Mouse (Mus musculus): Measurements from ENCODE around the gene Tmem262. TPM values are rescaled to one million over a fixed set of nuclear protein-coding genes. Genes with fewer than 3 reads are reported as not detected.

Tmem262 gene
- total RNA-seq, 2 experiments from 2014 or later: not detected

DNA sequence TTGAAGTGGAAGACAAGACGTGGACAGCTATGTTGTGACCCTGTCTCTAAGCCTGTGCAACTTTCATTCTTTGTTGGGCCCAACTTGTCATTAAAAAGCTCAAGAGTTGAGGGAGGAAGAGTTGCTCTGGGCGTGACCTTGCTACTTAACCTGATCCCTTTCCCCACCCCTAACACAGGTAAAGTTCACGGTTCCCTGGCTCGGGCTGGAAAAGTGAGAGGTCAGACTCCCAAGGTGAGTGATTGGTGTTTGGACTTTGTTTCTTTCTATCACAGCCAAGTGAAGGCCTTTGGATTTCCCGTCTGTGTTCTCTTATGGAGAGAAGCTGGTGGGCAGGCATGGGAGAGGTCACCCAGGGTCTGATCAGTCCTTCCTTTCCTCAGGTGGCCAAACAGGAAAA is 20.9 kb upstream of the Tmem262 start:
- DNase-seq (ENCODE audit: low spot score in 2 of 2): no peak

- DNase-seq (ENCODE audit: low spot score in 2 of 2): peak; percentile 94 to 95
Observed at GRCm38 (mm10) chr19:6061021-6061533, 18.8 kb upstream of the Tmem262 start, which contains the start of gene Znhit2. Gene Znhit2 (plus strand): TSS chr19:6061192.

GRCm38 (mm10) chr19:6061641-6062302 is 18.1 kb upstream of the Tmem262 start:
- DNase-seq (ENCODE audit: low spot score in 2 of 2): peak; percentile 26 to 43

DNA sequence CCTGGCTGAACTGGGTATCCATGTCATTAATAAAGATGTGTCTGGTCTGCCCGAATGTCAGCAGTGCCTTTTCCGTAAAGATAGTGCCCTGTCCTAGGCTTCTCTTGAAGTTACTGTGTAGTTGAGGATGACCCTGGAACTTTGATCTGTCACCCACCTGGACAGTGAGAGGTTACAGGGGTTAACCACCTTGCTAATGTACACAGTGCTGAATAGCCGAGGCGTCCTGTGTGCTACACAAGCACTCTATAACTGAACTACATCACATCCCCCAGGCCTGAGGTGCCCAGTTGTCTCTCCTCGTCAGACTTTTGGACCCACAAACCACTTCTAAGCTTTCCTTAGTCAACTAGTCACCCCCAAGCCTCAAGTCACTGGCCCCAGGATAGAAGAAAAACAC is 17.4 kb upstream of the Tmem262 start:
- DNase-seq (ENCODE audit: low spot score in 2 of 2): no peak

DNA sequence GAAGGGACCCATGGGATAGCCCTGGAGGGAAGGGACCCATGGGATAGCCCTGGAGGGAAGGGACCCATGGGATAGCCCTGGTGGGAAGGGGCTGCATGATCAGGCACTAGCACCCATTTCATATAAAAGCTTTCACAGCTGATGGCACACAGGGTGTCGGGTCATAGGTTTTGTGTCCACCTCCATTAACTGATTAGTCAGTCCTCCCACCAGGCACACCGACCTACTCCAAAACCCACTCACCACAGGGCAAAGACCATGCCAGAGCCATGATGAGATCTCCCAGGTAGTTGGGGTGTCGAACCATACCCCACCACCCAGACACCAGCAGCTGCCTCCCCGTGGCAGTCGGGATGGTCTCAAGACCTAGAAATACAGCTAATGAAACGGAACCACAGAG is 16.8 kb upstream of the Tmem262 start:
- no peak for DNase-seq (ENCODE audit: low spot score in 2 of 2)

- DNase-seq (ENCODE audit: low spot score in 2 of 2): no peak
Observed at GRCm38 (mm10) chr19:6066571-6066970, 13.3 kb upstream of the Tmem262 start.

DNA sequence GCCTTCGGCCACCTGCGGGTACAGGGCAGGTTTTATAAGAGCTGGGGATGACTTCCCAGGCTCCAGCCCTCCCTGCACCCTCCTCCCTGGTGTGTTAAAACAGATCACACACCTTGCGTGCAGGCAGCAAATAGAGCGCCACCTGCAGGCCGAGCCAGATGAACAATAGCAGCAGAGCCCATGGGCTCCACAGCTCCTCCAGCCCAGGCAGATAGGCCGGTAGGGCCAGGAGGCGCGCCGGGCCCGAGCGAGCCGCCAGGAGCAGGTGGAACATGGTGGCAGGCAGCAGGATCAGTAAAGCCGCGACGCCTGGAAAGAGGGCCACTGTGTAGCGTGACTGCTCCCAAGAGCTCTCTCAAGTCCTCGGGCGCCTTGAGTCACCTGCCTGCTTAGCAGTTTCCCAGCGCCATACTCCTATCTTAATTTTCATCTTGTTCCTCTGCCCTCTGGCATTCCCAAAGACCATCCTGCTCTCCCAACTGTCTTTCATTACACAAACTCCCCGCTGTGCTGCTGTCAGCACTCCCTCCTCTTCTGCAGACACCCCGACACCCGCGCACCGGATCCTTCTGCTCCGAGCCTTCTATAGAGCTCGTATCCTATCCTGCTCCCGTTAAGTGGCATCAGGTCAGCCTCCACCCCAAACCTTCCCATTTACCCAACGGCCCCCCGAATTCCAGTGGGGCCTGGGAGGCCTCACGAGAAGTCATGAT is 12.7 kb upstream of the Tmem262 start:
- peak; percentile 82 to 87 for DNase-seq (ENCODE audit: low spot score in 2 of 2)

GRCm38 (mm10) chr19:6067724-6068415 is 12.0 kb upstream of the Tmem262 start, which contains the start of gene Tm7sf2:
Gene Tm7sf2 (minus strand): TSS chr19:6068373.
- peak; percentile 78 to 87 for DNase-seq (ENCODE audit: low spot score in 2 of 2)

GRCm38 (mm10) chr19:6068951-6069350 is 10.9 kb upstream of the Tmem262 start:
- DNase-seq (ENCODE audit: low spot score in 2 of 2): no peak

DNA sequence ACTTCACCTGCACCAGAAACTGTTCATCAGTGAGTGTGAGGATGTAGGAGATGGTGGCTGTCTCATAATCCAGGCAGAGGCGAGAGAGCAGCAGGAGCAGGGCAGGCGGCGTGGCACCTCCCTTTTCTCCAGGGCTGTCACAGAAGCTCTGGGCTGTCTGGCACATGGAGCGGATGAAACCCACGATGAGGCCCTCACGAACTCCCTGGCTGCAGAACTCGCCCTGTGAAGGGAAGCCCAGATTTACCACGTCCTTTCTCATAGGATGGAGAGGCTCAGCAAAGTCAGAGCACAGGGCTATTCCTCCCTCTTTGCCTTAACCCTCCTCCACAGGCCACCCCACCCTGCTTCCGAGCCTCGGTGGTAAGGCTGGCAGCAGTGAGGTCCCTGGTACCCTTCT is 10.0 kb upstream of the Tmem262 start:
- no peak for DNase-seq (ENCODE audit: low spot score in 2 of 2)

- no peak for DNase-seq (ENCODE audit: low spot score in 2 of 2)
Observed at GRCm38 (mm10) chr19:6070571-6071250, 9.1 kb upstream of the Tmem262 start.

DNA sequence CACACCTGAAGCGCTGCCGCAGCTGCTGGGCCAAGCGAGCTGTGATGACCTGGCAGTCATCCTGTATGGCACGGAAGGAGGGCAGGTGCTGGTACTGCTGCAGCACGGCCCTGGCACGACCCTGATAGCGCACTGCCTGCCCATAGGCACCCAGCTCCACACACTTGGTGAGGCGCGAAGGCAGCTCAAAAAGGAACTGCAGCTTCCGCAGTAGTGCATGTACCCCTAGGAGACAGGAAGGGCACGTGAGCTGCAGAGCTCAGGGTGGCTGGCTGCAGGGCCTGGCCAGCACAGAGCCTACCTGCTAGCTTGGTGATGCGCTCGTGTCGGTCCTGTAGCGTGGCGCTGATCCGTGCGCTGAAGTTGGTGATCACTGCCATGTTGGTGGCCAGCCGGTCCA is 8.6 kb upstream of the Tmem262 start:
- DNase-seq (ENCODE audit: low spot score in 2 of 2): no peak

DNA sequence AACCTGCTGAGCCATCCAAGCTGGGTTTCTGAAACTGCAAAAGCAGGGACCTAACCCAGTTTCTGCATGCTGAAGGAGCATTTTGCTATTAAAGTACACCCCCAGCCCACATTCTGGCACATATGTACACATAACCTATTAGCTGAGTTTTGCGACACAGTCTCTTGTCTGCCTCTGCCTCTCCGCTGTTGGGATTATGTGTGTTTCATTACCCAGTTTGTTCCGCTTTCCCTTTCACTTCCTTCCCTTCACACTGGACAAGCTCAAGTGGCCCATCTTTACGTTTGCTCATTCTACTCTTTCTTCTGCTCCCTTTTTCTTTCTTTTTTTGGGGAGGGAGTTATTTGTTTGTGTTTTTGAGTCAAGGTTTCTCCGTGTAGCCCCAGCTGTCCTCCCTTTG is 5.9 kb upstream of the Tmem262 start:
- DNase-seq (ENCODE audit: low spot score in 2 of 2): no peak

DNA sequence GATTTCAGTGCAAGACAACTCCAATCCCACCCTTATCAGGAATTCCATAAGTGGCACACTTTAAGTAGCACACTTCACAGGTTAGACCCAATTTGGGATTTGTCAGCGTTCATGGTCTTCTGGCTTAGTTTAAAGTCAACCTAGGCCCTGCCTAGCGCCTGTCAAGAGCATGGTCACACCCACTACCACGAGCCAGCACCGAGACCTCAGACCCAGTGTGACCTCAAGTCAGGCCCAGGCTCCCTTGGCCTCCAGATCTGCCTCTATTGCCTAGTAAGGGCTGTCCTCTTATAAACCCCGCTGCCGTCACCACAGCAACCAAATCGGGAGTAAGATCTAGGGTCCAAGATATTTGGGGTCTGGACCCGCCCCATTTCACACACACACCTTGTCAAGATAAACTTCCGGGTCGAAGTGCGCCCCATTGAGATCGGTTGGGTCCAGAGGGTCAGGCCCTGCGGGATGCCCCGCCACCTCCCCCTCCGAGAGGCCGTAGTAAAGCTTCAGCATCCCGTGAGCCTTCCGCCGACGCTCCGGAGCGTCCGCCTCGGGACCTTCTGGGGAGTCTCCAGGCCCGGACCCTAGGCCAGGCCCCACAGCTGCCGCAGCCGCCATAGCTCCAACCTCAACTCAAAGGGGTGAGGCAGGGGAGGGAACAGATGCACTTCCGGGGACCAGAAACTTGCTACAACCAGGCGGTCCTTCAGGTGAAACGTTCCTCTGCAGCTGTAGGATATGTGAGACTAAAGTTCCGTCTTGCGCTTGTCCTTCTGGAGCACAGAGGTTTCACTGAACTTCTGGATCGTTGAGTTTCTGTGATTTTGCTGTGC is 3.1 kb upstream of the Tmem262 start, which contains the start of gene Vps51:
Gene Vps51, minus strand, starts transcription at position 668 of the 830 bp plus-strand sequence.
- peak; percentile 87 to 88 for DNase-seq (ENCODE audit: low spot score in 2 of 2)

DNA sequence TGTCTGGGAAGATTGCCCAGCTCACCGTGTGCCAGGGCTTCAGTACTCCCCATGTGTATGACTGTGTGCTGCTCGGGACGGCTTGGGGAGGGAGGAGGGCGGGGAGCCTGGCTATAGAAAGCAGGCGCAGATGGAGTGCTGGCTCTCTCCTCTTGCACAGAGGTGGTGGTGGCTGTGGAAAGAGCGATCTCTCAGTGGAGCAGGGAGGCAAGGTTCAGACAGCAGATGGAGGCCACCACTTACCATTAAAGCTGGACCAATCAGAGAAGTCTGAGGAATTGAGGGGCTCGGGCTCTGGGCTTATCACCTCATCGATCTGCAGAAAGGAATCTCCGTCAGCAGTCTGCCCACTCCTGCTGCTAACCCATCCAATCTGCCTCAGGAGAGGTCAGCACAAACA is 2.3 kb downstream of the Tmem262 start, which contains the start of gene Gm28374:
Gene Gm28374, minus strand, starts transcription at position 101 of the 400 bp plus-strand sequence.
- no peak for DNase-seq (ENCODE audit: low spot score in 2 of 2)

DNA sequence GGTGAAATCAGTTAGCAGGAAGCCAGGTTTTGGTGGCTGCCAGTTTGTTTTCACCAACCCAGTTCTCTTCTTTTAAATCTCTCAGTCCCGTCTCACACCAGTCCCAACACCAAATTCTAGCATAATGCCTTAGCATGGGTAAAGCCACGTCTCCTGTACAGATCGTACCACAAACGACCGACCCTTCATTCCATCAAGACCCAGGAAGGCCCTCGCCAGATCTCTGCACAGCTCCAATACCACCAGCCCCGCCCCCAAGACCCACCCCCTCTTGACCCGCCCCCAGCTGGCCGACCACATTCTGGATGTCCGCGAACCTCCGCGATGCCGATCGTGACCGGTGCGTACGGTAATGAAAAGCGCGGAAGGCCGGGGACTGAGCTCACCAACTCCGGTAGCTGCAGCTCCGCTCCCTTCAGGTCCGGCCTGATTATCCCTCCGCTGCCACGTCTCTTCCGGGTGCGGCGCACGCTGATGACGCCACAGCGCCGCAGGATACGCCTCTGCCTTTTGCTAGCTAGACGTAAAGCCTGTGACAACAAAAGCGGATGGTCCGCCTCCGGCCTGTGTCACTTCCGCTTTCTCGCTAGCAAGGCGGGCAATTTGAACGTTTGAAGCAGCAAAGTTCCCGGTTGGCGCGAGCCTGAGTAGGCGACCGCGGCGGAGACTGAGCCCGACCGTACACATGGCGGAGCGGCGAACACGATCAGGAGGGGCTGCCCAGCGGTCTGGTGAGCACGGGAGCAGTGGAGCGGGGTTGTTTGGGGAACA is 4.8 kb downstream of the Tmem262 start, which contains the start of the genes Zfpl1 and Cdca5:
Gene Zfpl1, minus strand, starts transcription at position 479 of the 771 bp plus-strand sequence.
Gene Cdca5, plus strand, starts transcription at position 506 of the 771 bp plus-strand sequence.
- DNase-seq (ENCODE audit: low spot score in 2 of 2): peak; percentile 95 to 96

DNA sequence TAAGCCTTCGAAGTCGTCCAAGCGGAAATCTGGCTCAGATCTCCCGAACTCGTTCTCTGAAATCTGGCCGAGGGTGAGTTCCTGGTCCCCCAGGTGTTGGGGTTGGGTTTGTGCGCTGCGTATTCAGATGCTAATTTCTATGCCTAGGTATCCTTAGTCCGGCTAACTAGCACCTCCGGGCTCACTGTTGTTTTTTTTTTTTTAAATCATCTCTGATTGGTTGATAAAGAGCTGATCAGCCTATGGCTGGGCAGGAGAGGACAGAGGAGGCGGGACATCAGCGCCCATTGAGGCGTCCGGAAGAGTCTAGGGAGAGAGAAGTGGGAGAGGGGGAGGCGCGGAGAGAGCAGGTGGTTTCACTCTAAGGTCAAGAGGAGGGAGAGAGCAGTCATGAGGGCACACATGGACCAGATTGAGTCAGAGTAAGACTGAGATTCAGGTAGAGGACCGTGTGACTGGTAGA is 5.6 kb downstream of the Tmem262 start:
- no peak for DNase-seq (ENCODE audit: low spot score in 2 of 2)

DNA sequence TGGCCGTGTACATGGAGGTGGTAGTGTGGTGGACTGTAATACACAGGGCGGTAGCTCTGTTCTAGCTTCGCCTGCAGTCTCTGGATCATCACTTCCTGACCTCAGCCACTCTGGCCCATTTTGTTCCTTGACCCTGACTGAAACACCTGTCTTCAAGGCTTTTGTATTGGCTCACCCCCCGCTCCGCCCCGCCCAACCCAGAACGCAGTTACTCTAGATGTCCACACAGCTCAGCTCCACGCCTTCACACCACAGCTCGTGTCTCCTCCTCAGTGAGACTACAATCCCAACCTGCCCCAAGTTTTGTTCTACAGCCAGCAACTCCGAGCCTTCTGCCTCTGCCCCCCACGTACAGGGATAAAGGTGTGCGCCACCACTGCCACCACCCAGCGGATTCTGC is 9.0 kb downstream of the Tmem262 start:
- DNase-seq (ENCODE audit: low spot score in 2 of 2): no peak

DNA sequence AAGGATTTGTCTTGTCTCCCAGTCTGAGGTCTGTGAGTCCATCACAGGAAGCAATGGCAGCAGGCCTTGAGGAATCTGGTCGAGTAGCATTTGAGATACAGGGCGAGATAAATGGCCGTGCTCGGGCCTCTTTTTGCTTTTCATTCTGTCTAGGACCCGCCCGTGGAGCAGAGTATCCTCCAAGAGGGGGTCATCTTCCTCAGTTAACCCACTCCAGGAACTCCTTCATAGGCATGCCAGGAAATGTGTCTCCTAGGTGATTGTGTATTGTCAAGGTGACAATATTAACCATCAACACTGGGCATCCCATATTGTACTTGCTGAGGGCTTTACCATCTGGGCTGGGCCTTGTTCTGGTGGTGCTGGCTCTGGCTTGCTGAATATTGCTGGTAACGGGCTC is 14.3 kb downstream of the Tmem262 start, which contains the start of gene AC131692.1:
Gene AC131692.1, plus strand, starts transcription at position 301 of the 400 bp plus-strand sequence.
- no peak for DNase-seq (ENCODE audit: low spot score in 2 of 2)

Measured in left cerebral cortex, adult 18-20 months (tissue).